Mouse (Mus musculus): ENCODE measurements around the gene Pde3a. TPM values are rescaled to one million over a fixed set of nuclear protein-coding genes. Genes with fewer than 3 reads are reported as not detected.

The Pde3a gene
- polyA plus RNA-seq, 1 experiment: 0.81 TPM

DNA sequence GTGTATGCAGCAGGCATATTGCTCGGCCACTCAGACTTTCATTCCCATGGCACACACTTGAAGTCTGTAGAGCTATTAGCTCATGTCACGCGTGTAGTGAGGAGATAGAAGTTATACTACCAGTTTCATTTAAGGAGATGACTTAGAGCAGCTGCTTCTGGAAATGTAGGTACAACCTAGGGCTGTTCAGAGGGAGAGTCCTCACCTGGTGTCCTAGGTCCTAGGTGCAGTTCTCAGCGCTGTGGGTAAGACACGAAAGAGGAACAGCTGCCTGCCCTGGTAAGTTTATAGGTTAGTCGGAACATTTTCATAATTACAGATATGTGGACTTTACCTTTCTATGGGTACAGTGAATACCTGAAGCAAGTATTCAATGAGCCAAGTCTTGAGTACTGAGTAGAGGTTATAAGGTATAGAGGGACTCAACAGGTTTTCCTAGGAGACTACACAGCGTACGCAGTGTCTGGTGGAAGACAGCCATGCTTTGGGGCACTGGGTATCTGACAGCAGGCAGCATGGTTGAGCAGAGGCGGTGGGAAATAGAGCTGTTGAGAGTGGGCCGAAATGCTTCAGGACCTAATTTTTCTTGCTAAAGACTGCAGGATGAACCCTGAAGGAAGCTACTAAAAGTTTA, 43.9 kb downstream of the Pde3a start:
- no peaks in the 10 kb centered on the region for H3K4me1 ChIP-seq (ENCODE audit: control insufficient read depth, insufficient read depth, low read length)
- H3K27ac ChIP-seq (ENCODE audit: insufficient read depth, low read length): no peak overlapping the region
- TF ChIP-seq CTCF (IDR thresholded peaks at IDR 0.05; ENCODE audit: extremely low read depth, insufficient read depth, low read length): no peak
- no peak for TF ChIP-seq POLR2A (IDR thresholded peaks at IDR 0.05; ENCODE audit: extremely low read depth, insufficient read depth, low read length)
- no peak overlapping the region for H3K4me3 ChIP-seq (ENCODE audit: insufficient read depth, low read length)

DNA sequence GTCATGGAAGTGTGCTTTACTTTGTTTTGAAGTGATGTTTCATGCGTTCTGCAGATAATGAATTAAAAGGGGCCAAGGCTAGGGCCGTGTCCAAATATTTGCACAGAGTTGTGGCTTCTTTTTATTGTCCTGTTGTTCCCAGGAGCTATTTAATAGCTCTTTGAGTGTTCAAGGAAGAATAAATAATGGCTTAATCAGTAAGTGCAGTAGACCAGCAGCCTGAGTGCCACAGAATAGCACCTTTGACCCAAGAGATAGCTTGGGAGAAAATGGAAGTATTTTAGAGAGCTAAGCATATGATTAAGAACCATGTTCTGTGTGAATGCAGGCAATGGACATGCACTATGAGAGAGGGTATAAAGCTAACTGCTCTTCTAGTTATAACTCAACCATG, 44.4 kb downstream of the Pde3a start:
- Histone ChIP-seq H3K4me3 (ENCODE audit: insufficient read depth, low read length) (no peak overlapping the region), H3K4me1 (ENCODE audit: control insufficient read depth, insufficient read depth, low read length) (no peaks in the 10 kb centered on the region), H3K27ac (ENCODE audit: insufficient read depth, low read length) (no peak overlapping the region)
- TF ChIP-seq POLR2A (IDR thresholded peaks at IDR 0.05; ENCODE audit: extremely low read depth, insufficient read depth, low read length) (no peak), CTCF (IDR thresholded peaks at IDR 0.05; ENCODE audit: extremely low read depth, insufficient read depth, low read length) (no peak)

DNA sequence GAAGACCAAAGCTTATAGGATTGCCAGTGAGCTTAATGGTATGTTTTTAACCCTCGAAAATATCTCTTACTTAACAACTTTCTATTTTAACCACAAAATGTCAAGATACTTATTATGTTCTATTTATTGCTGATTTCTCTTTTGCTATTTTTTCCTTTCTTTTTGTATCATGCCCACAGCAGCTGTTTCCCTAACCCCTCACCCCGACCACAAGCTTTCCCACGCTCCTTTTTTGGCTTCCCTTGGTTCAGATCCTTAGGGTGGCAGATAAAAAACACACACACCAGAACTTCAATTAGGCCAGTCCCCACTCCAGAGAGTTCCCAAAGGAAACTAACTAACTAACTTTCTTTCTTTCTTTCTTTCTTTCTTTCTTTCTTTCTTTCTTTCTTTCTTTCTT, 46.2 kb downstream of the Pde3a start:
- H3K4me3 ChIP-seq (ENCODE audit: insufficient read depth, low read length): no peak overlapping the region
- H3K27ac ChIP-seq (ENCODE audit: insufficient read depth, low read length): no peak overlapping the region
- no peaks in the 10 kb centered on the region for H3K4me1 ChIP-seq (ENCODE audit: control insufficient read depth, insufficient read depth, low read length)
- TF ChIP-seq POLR2A (IDR thresholded peaks at IDR 0.05; ENCODE audit: extremely low read depth, insufficient read depth, low read length) (no peak), CTCF (IDR thresholded peaks at IDR 0.05; ENCODE audit: extremely low read depth, insufficient read depth, low read length) (no peak)

DNA sequence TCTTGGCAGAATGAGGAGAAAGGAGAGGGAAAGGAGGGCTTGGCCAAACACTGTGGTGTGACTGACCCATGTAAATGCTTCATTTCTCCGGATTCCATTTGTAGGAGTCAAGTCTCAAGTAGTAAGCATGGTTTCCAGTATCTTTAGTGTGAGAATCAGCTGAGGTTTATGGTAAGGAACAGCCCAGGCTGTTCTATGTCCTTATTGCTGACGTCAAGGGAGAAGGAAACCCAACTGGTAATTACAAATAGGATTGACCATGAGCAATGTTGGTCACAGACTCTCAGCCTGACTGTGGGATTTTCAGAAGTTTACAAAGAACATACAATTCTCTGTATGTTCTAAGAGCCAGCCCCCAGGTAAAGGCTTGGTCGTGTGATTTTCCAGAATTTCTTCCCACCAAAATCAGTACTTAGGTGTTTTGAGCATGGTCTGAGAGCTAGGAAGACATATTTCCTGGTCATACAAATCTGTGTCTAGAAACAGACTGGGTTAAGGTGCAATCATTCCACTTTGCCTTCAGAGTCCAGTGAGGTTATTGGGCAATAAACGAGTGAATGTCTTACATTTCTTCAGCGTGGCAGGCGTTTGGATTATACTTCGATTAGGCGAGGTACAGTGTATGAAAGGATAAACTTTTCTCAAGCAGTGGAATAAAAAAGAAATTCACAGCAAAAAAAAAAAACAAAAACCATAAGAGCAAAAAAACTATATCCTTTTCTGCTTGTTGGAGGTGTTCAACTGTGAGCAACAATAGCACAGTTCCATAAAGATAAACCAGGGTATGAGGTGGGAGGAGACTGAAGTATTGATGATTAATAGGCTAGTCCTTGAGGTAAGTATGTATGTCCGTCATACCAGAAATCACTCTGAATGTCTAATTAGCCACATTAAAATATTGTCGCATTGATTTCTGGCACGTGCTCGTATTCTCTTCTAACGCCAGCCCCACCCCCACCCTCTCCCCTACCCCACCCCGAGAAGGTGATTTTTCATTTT, 53.0 kb downstream of the Pde3a start:
- no peak overlapping the region for H3K4me3 ChIP-seq (ENCODE audit: insufficient read depth, low read length)
- no peak for TF ChIP-seq CTCF (IDR thresholded peaks at IDR 0.05; ENCODE audit: extremely low read depth, insufficient read depth, low read length)
- no peak for TF ChIP-seq POLR2A (IDR thresholded peaks at IDR 0.05; ENCODE audit: extremely low read depth, insufficient read depth, low read length)
- no peak overlapping the region for H3K27ac ChIP-seq (ENCODE audit: insufficient read depth, low read length)
- H3K4me1 ChIP-seq (ENCODE audit: control insufficient read depth, insufficient read depth, low read length): no peaks in the 10 kb centered on the region

DNA sequence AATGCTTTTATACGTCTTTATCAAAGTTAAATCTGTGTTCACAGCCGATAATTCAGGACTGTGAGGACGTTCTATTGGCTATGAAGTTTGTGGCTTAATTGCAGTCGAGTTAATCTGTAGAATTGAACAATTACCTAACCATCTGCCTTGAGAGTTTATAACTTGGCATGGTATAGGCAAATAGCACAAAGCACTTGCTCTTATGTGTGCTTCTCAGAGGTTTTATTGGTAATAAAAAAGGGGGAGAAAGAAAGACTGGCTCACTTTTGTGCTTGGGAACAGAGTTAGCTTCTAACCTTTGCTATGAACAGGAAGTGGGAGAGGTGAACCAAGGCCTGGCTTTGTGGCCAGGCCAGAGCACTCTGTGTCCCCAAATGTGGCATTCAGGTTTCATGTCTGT, 53.8 kb downstream of the Pde3a start:
- Histone ChIP-seq H3K4me1 (ENCODE audit: control insufficient read depth, insufficient read depth, low read length) (no peaks in the 10 kb centered on the region), H3K27ac (ENCODE audit: insufficient read depth, low read length) (no peak overlapping the region)
- TF ChIP-seq POLR2A (IDR thresholded peaks at IDR 0.05; ENCODE audit: extremely low read depth, insufficient read depth, low read length): no peak
- TF ChIP-seq CTCF (IDR thresholded peaks at IDR 0.05; ENCODE audit: extremely low read depth, insufficient read depth, low read length): no peak

DNA sequence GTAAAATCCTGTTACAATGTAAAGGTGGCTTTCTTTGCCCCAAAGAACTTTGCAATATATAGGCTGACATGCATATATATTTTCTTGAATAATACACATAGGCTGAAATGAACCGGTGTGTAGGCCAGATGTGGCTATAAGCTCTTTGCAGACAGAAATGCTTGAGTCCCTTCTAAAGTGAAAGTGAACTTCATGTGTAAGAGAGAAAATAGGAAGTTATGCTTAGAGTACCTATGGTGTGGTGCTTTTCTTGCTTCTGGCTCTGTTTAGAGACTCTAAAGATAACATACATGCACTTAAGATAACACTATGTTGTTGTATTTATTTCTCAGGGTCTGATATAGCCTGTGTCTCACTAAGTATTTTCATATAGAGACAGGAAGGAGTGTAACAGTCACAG, 58.3 kb downstream of the Pde3a start:
- Histone ChIP-seq H3K27ac (ENCODE audit: insufficient read depth, low read length) (no peak overlapping the region), H3K4me3 (ENCODE audit: insufficient read depth, low read length) (no peak overlapping the region), H3K4me1 (ENCODE audit: control insufficient read depth, insufficient read depth, low read length) (no peaks in the 10 kb centered on the region)
- no peak for TF ChIP-seq POLR2A (IDR thresholded peaks at IDR 0.05; ENCODE audit: extremely low read depth, insufficient read depth, low read length)
- no peak for TF ChIP-seq CTCF (IDR thresholded peaks at IDR 0.05; ENCODE audit: extremely low read depth, insufficient read depth, low read length)

More for the DNA sequence above, 53.8 kb downstream of the Pde3a start:
- H3K4me3 ChIP-seq (ENCODE audit: insufficient read depth, low read length): no peak overlapping the region

DNA sequence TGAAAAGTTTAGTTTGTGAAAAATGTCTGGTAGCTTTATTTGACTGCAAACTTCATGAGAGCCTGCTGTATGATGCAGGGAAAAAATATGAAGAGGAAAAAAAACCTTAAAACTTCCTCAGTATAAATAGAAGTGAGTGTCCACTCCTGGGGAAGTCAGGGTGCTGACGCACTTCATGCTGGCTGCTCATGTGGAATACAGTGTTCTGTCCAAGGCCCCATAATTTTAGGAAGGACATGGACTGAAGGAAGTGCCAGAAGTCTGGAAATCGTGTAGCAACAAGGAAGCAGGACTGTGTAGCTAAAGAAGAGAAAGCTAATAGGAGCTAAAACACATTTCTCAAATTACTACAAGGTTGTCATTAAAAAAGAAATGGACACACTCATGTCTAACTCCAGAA, 59.4 kb downstream of the Pde3a start:
- Histone ChIP-seq H3K27ac (ENCODE audit: insufficient read depth, low read length) (no peak overlapping the region), H3K4me3 (ENCODE audit: insufficient read depth, low read length) (no peak overlapping the region), H3K4me1 (ENCODE audit: control insufficient read depth, insufficient read depth, low read length) (no peaks in the 10 kb centered on the region)
- no peak for TF ChIP-seq CTCF (IDR thresholded peaks at IDR 0.05; ENCODE audit: extremely low read depth, insufficient read depth, low read length)
- TF ChIP-seq POLR2A (IDR thresholded peaks at IDR 0.05; ENCODE audit: extremely low read depth, insufficient read depth, low read length): no peak

DNA sequence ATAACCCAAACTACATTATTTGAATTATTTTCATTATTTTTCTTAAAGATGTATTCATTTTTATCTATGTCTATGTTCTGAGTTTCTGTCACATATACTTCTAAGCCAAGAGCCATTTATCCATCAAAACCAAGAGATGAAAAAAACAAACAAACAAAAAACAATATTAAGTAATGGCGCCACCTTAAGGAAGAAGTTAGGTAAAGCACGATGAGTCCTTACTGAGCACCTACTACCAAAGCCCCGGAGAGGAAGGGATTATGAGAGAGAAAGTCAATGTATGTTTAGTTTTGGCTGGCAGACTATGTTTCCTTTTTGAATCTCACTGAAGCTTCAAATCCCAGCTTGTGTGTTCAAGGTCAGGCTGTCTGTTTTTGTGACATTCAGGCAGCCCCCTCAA, 60.8 kb downstream of the Pde3a start:
- H3K4me3 ChIP-seq (ENCODE audit: insufficient read depth, low read length): no peak overlapping the region
- no peaks in the 10 kb centered on the region for H3K4me1 ChIP-seq (ENCODE audit: control insufficient read depth, insufficient read depth, low read length)
- no peak overlapping the region for H3K27ac ChIP-seq (ENCODE audit: insufficient read depth, low read length)
- TF ChIP-seq CTCF (IDR thresholded peaks at IDR 0.05; ENCODE audit: extremely low read depth, insufficient read depth, low read length) (peak; percentile 9; the same call in 1 of the 2 replicates), POLR2A (IDR thresholded peaks at IDR 0.05; ENCODE audit: extremely low read depth, insufficient read depth, low read length) (no peak)

DNA sequence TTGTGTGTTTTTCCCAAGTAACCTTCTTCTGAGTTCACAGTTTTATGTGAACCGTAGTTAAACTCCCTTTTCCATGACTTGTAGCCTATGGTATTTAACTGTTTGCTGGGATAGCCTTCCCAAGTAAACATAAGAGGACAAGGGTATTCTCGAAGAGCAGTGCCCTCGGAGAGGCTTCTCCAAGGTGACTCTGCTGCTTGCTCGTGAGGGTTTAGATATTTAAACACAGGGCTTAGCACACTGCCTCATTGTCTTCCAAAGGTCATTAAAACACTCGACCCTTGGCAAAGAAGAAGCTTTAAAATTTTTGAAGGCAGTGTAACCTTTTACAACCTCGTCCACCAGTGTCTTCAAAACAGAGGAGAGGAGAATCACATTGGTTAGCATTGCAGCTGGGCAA, 61.3 kb downstream of the Pde3a start:
- no peak for TF ChIP-seq POLR2A (IDR thresholded peaks at IDR 0.05; ENCODE audit: extremely low read depth, insufficient read depth, low read length)
- TF ChIP-seq CTCF (IDR thresholded peaks at IDR 0.05; ENCODE audit: extremely low read depth, insufficient read depth, low read length): no peak
- no peaks in the 10 kb centered on the region for H3K4me1 ChIP-seq (ENCODE audit: control insufficient read depth, insufficient read depth, low read length)
- H3K4me3 ChIP-seq (ENCODE audit: insufficient read depth, low read length): no peak overlapping the region
- no peak overlapping the region for H3K27ac ChIP-seq (ENCODE audit: insufficient read depth, low read length)

Measured in cortical plate, adult 2 months (tissue).